Mouse (Mus musculus) forebrain, embryonic 11.5 days (tissue): ENCODE measurements around the gene Spock2. TPM values are rescaled to one million over a fixed set of nuclear protein-coding genes. Genes with fewer than 3 reads are reported as not detected.
"Not testable (repeated sequence)": the region's sequence is repeated elsewhere in the genome, so short reads cannot be mapped to it uniquely, and the experiment has no call there.

ENCODE experiments used
- ATAC-seq: fragments of 200-750 bp; cut with Nextera tagmentation; replicated peaks from 2 replicates; pipeline ENCODE4 v1.8.0; 2017; ENCODE audit warnings: moderate TSS enrichment; ENCODE audit not compliant: low FRiP score
- DNase-seq: peaks from one replicate; pipeline ENCODE4 v3.0.0-alpha.2; 2017; ENCODE audit warnings: low spot score
- H3K27ac ChIP-seq: fragments of 300-500 bp; sonication (generic); 2 replicates; pipeline ENCODE4 v1.5.1; 2014; ENCODE audit warnings: low read depth, low read length
- H3K27me3 ChIP-seq: fragments of 300-500 bp; sonication (generic); 2 replicates; pipeline ENCODE4 v1.6.1; 2014; ENCODE audit warnings: mild to moderate bottlenecking, low read length, mixed read lengths; ENCODE audit not compliant: control insufficient read depth, insufficient read depth
- H3K36me3 ChIP-seq: fragments of 300-500 bp; sonication (generic); 2 replicates; pipeline ENCODE4 v1.6.1; 2014; ENCODE audit warnings: mild to moderate bottlenecking, low read length, moderate library complexity, mixed read lengths; ENCODE audit not compliant: control insufficient read depth, insufficient read depth
- H3K4me1 ChIP-seq: fragments of 300-500 bp; sonication (generic); replicated peaks from 2 replicates; pipeline ENCODE4 v1.6.1; 2014; ENCODE audit warnings: low read length, mixed read lengths; ENCODE audit not compliant: control insufficient read depth, insufficient read depth
- H3K4me2 ChIP-seq: fragments of 300-500 bp; sonication (generic); 2 replicates; pipeline ENCODE4 v1.6.1; 2014; ENCODE audit warnings: low read depth, mild to moderate bottlenecking, low read length, moderate library complexity, mixed read lengths; ENCODE audit not compliant: severe bottlenecking
- H3K4me3 ChIP-seq: fragments of 300-500 bp; sonication (generic); 2 replicates; pipeline ENCODE4 v1.5.1; 2014; ENCODE audit warnings: low read depth, low read length
- H3K9ac ChIP-seq: fragments of 300-500 bp; sonication (generic); 2 replicates; pipeline ENCODE4 v1.6.1; 2014; ENCODE audit warnings: low read length
- H3K9me3 ChIP-seq: fragments of 300-500 bp; sonication (generic); 2 replicates; pipeline ENCODE4 v1.6.1; 2016; ENCODE audit warnings: low read length, mixed read lengths; ENCODE audit not compliant: control insufficient read depth
- WGBS: fragments of 180-500 bp; shearing (Covaris S2); extraction: QIAGEN DNeasy Blood & Tissue Kit; methylation state at CpG from one replicate; pipeline ENCODE4 v1.1.7; 2014; 5-methylcytosine and 5-hydroxymethylcytosine counted together
- polyA plus RNA-seq: library from polyadenylated mRNA; unstranded; fragments of >200 nt; fragmentation: Nextera tagmentation; extraction: Ambion mirVana; gene quantifications from 2 replicates; pipeline ENCODE4 v1.2.1, GENCODE M21; 2014

The Spock2 gene
- polyA plus RNA-seq, 1 experiment from 2014 or later, result 5.5 TPM

DNA sequence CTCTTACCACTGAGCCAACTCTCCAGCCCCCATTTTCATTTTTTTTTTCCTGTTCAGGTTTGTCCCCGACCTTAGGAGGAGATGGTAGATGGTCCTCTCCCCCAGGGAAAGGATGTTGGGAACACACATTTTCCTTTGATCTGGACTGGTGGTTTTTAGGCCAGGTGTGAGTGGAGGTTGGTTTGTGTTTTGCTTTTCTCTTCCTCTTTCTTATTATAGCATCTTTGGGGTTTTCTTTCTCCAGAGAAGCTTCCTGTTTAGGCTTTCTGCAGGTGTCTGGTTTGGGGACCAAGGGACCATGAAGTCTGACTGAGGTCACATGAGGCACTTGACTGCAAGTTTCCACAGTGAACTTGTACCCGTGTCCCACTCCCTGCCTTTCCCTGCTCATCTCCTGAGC lies 62.3 kb downstream of the Spock2 start:
- ATAC-seq (no peak), DNase-seq (no peak)
- H3K9ac ChIP-seq, result no peak overlapping the region
- H3K36me3 ChIP-seq, result no peaks in the 10 kb centered on the region
- WGBS, result 65% methylated on average over 2 of the region's 2 CpGs
- H3K4me3 ChIP-seq, result no peak overlapping the region
- H3K4me1 ChIP-seq, result no peaks in the 10 kb centered on the region
- H3K27me3 ChIP-seq, result no peaks in the 10 kb centered on the region
- H3K27ac ChIP-seq, result no peak overlapping the region
- no peak overlapping the region for H3K4me2 ChIP-seq
- H3K9me3 ChIP-seq, result no peaks in the 10 kb centered on the region

DNA sequence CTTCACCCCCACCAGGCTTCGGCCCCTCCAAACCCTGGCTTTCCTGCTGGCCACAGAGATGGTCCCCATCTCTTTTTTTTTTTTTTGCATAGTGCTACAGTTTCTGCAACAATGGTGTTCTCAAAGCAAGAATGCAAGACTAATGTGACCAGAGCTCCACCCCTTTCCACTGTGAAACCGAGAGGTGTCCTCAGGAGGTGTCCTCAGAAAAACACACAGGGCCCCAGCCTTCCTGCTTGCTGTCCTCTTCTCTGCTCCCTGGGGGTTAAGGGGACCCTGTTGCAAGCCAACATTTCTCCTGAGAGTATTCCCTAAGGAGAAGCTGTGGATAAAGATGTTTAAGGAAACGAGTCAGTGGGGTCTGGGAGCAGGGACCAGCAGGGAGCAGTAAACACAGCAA lies 62.9 kb downstream of the Spock2 start:
- Histone ChIP-seq H3K36me3 (no peaks in the 10 kb centered on the region), H3K4me1 (no peaks in the 10 kb centered on the region), H3K27me3 (no peaks in the 10 kb centered on the region), H3K9ac (no peak overlapping the region), H3K9me3 (no peaks in the 10 kb centered on the region), H3K4me2 (no peak overlapping the region), H3K27ac (no peak overlapping the region), H3K4me3 (no peak overlapping the region)
- ATAC-seq (no peak), DNase-seq (no peak)
- 61% methylated on average over 3 of the region's 3 CpGs for WGBS

DNA sequence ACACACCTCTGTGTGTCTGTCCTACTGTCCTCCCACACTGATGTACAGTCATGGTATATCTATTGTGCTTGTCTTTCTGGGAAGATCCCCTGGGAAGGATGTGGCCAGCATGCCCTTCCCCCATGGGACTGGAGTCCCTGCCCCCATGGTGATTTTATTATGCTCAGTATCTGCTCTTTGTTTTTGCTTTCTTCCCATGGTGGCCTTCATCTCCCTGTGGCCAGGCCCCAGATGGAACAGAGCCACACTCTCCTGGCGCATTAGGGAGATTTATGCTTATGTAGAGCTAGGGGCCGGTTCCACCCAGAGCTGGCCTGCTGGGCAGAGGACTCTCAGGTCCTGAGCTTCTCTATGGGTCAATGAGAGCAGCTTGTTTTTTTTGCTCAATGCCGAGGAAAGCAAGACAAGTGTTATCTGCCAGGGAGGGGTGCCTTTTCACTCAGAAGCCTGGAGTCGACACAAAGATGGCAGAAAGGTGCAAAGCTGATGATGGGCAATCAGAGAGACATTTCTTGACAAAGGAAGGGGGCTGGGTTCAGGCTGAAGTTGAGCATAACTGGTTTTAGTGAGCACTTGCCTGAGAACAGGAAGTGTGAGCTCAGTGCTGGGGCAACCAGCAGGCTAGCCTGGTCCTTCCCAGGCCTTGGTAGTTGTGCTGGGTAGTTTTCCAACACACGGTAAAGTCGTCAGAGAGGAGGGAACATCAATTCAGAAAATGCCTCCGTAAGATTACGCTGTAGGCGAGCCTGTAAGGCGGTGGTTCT lies 64.5 kb downstream of the Spock2 start:
- Histone ChIP-seq H3K36me3 (no peaks in the 10 kb centered on the region), H3K9me3 (no peaks in the 10 kb centered on the region), H3K4me1 (no peaks in the 10 kb centered on the region), H3K27ac (no peak overlapping the region), H3K9ac (no peak overlapping the region), H3K4me2 (no peak overlapping the region), H3K4me3 (no peak overlapping the region), H3K27me3 (no peaks in the 10 kb centered on the region)
- WGBS, result 86% methylated on average over 10 of the region's 10 CpGs
- ATAC-seq, result no peak
- DNase-seq, result no peak

DNA sequence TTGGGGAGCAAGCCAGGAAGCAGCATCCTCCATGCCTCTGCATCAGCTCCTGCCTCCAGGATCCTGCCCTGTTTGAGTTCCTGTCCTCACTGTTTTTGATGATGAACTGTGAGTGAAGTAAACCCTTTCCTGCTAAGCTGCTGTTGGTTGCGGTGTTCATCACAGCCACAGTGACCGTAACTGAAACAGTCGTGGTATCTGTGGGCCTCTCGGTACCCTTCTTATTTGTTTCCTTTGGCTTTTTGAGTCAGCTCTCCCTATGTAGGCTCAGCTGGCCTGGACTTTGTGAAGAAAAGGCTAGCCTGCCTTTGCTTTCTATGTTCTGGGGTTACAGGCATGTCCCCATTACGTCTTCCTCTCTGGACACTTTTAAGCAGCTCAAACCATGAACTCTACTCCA lies 65.3 kb downstream of the Spock2 start:
- H3K9me3 ChIP-seq, result no peaks in the 10 kb centered on the region
- ATAC-seq, result no peak

DNA sequence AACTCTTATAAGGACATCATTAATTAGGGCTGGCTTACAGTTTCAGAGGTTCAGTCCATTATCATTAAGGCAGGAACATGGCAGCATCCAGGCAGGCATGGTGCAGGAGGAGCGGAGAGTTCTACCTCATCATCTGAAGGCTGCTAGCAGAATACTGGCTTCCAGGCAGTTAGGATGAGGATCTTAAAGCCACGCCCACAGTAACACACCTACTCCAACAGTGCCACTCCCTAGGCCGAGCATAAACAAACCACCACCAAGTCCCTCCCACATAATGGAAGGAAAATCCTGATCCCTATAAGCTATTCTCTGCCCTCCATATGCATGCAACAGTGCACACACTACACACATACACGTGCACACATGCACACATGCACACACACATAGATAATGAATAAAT lies 66.3 kb downstream of the Spock2 start:
- no peak overlapping the region for H3K27ac ChIP-seq
- H3K4me2 ChIP-seq, result no peak overlapping the region
- H3K4me1 ChIP-seq, result no peaks in the 10 kb centered on the region
- H3K9ac ChIP-seq, result no peak overlapping the region
- no peaks in the 10 kb centered on the region for H3K27me3 ChIP-seq
- no peak for ATAC-seq
- H3K9me3 ChIP-seq, result no peaks in the 10 kb centered on the region
- WGBS, result 87% methylated on average over 4 of the region's 4 CpGs
- no peak for DNase-seq
- no peak overlapping the region for H3K4me3 ChIP-seq
- H3K36me3 ChIP-seq, result no peaks in the 10 kb centered on the region

More for the DNA sequence above, 65.3 kb downstream of the Spock2 start:
- Histone ChIP-seq H3K4me2 (no peak overlapping the region), H3K27ac (no peak overlapping the region), H3K9ac (no peak overlapping the region), H3K4me1 (no peaks in the 10 kb centered on the region), H3K36me3 (no peaks in the 10 kb centered on the region), H3K4me3 (no peak overlapping the region), H3K27me3 (no peaks in the 10 kb centered on the region)
- WGBS, result 94% methylated on average over 5 of the region's 5 CpGs
- DNase-seq, result no peak

DNA sequence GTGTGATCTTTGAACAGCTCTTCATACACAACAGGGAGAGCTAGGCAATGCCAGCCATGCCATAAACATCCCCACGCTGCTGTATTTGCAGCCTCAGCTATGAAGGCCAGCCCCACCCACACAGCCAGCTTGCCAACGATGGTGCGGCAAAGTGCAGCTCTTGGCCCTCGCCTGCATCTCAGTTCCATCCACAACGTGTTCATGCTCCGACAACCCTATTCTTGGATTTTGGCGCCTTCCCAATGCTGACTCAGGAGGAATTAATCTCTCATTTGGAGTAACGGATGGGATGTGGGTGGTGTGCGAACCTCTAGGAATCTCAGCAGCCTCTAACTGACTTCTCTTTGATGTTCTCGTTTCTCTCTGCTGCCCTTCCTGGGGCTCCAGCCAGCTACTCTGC lies 67.0 kb downstream of the Spock2 start:
- WGBS, result 81% methylated on average over 10 of the region's 10 CpGs
- ATAC-seq (no peak), DNase-seq (no peak)
- no peak overlapping the region for H3K4me2 ChIP-seq
- H3K4me3 ChIP-seq, result no peak overlapping the region
- no peak overlapping the region for H3K9ac ChIP-seq
- no peaks in the 10 kb centered on the region for H3K4me1 ChIP-seq
- H3K27ac ChIP-seq, result no peak overlapping the region
- no peaks in the 10 kb centered on the region for H3K9me3 ChIP-seq
- H3K27me3 ChIP-seq, result no peaks in the 10 kb centered on the region
- H3K36me3 ChIP-seq, result no peaks in the 10 kb centered on the region

DNA sequence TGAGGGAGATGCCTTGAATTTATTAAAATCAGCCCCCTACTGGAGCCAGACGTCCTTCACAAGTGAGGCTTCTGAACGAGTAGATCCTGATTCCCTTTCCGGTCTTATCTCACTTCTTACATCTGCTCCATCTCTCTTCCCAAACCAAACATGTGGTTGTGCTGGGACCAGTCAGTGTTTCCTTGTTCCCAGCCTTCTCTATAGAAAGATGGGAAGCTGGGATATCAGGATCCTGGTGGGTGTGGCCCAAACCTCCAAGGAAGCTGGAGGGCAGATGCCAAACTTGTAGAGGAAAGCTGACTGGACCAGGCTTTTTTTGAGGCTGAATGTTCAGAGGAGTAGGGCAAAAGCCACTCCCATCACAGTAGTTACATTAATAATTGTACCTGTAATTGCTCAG lies 68.5 kb downstream of the Spock2 start:
- no peak overlapping the region for H3K27ac ChIP-seq
- no peak overlapping the region for H3K4me3 ChIP-seq
- ATAC-seq (no peak), DNase-seq (no peak)
- WGBS, result 78% methylated on average over 3 of the region's 3 CpGs
- no peaks in the 10 kb centered on the region for H3K9me3 ChIP-seq
- no peaks in the 10 kb centered on the region for H3K36me3 ChIP-seq
- H3K27me3 ChIP-seq, result no peaks in the 10 kb centered on the region
- H3K9ac ChIP-seq, result no peak overlapping the region
- H3K4me1 ChIP-seq, result no peaks in the 10 kb centered on the region
- H3K4me2 ChIP-seq, result no peak overlapping the region

DNA sequence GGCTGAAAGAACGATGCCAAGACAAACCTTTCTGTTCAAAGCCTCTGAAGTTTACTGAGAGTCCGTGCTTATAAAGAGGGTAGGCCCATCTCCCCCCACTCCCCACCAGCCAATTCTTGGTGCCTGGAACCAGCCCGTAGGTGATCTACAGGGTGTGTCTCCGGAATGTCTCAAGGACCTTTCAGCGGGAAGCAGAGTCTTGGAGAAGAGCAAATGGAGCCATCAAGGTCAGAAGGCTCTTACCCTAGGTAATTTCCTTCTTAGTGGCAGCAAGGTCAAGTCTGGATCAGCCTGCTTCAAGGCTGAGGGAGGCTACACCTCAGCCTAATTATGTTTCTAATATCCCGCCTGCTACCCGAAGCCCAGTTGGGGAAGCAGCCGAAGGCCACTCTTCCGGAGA lies 69.3 kb downstream of the Spock2 start:
- not testable (repeated sequence) for ATAC-seq, H3K9me3 ChIP-seq, DNase-seq, H3K27ac ChIP-seq, H3K27me3 ChIP-seq, H3K9ac ChIP-seq, H3K36me3 ChIP-seq, H3K4me1 ChIP-seq, H3K4me3 ChIP-seq, H3K4me2 ChIP-seq
- WGBS, result 95% methylated on average over 9 of the region's 9 CpGs
